Mouse (Mus musculus) layer of hippocampus, adult 9-11 months (tissue): ENCODE results near the gene Duox1.

Experiments
- DNase-seq: peaks from one replicate; pipeline ENCODE4 v3.0.0; 2022

Duox1 gene

DNA sequence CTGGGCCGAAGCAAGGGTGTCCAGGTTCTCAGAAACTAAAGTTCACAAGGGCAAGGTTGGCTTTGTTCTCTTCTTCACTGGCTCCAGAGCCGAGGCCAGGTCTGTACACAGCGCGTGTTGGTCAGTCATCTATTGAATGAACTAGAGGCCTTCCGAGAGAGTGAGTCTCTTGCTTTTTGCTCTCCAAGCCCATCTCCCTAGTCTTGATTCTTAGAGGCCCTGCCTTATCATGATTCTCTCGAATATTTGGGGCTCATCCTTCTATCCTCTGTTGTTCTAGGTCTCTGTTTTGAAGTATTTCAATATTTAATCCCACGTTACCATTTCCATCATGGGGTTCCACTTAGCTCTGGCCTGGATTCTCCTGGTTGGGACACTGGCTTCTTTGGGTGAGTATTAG lies at the start of gene Duox1:
Duox1 (plus strand) TSS at position 301 of the 400 bp plus-strand sequence.
- no peak for DNase-seq

DNA sequence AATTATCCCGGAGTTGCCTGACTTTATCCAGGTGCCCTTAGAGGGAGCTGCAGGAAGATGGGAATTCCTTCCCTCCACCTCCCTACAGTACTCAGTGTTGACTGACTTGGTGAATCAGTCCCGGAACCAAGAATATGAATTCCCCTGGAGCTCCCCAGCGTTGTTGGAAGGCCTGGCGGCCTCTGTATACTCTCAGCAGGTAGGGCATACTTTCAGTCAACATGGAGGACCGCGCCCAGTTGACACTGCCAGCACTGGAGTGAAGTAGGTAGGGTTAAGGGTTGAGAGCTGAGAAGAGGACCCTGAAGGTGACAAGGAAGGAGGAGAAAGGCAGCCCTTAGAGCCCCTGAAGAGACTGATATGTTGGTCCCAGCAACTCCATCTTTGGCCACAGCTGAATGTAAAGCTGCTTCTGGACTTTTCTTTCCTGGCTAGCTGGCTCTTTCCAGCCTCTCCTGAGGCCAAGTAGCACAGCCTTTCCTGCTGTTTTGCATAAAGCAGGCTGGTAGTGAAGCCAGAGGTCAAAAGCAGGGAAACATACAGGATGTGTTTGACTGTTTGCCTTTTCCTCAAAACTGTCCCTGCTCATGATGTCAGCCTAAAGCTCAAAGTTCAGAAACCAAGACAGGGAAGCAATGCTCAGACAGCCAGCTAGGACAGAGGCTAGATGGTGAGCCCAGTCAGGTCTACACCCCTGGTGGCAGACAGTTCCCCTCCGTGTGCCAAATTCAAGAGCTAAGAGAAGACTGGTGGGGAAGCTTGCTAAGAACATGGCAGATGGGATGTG lies 48.9 kb upstream of the Duox1 start:
- no peak for DNase-seq

DNA sequence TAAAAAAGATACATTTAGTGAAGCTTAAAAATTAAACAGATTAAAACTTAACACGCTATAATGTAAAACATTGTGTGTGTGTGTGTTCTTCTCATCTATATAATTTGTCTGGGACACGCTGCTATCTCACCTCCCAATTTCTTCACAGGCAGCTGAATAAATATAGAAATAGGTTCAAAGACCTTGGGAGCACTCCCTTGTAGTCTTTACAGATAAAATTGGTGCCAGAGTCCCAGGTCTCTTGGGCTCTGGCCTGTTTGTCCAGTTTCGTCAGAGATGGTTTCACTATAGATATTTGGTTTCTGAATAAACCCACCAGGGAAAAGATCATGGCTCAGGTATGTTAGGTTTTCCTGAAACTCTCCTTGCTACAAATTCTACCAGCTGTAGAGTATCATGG lies 36.7 kb upstream of the Duox1 start:
- DNase-seq = no peak

DNA sequence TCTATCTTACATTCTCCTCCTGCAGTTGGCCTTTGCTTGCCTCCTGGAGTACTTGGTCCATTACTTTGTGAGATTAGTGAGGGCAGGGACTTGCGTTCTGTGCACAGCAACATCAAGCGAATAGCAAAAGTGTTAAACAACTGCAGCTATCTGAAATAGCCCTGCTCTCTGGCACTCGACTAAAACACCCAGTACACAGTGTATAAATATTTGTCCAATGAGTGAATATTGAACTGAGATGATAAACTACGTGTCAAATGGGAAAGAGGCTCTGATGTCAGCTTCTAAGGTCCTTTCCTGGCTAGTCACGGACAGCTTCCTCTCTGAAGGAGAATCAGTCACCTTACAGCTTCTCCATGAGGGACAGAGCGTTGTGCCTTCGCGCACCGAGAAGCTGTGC lies 31.4 kb upstream of the Duox1 start:
- DNase-seq = no peak

DNA sequence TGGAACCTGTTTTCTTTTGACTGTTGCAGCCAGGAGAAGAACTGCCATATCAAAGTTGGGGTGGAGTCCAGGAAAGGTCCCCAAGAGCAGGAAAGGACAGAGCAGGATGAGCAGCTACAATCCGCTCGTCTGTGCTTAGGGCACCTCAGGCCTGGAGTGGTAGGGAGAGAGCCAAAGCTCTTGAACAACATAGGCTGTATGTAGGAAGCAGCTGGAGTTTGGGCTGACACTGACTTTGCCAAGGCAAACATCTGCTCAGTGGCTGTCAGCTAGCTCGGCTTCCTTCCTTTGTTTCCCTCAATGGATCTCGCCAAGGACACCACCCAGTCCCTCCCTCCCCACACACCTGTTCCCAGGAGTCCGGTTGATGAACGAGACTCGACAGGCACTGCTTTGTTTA lies 29.3 kb upstream of the Duox1 start:
- no peak for DNase-seq

DNA sequence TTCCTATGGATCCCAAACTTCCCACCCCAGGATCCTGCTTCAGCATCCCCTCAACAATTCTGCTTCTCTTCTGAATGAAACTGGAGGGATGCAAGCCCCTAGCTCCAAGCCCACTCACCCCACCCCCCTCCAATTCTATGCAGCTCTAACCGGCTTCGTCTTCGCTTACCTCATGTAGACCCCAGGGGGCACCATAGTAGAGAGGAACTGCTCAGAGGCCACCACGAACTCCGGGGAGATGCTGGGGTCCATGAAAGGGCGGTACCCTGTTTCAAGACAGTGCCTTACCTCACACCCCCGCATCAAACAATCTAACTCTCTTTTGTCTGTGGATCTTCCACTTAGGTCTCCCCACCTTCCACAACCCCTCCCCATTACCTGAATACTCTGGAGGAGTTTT lies 20.6 kb upstream of the Duox1 start:
- DNase-seq = no peak

DNA sequence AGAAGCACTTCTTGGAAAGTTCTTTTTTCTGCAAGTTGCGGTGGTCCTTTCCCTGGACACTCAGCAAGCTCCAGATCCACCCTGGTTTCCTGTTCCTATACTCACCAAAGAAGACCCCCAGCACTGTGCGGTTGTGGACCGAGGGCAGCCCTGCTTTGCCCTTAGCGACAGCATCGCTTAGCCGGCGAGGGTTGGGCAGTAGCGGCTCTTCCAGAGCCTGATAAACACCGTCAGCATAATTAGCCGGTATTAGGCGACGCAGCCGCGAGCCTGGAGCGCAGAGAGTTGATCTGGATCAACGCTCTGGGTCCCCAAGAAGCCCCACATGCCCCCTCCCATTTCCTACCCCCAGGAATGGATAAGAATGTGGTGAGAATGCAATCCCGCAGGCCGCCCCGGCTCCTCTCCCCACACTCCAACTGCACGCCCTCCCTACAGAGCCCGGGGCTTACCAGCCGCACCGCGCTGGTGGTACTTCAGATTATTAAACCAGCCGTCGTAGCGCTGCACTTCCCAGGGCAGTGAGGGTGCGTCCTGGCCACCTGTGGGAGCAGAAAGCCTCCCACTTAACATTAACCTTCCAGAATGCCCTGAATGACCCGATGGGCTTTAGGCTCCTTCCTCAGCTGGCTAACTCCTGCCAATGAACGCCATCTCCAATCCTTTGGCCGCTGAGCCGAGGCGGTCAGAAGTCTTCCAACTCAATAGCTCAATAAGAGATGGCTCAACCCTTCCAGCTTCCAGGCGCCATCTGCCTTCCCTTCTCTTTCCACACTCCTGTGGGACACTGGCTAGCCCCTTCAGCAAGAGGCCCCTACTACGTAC lies 18.0 kb upstream of the Duox1 start:
- DNase-seq = no peak

DNA sequence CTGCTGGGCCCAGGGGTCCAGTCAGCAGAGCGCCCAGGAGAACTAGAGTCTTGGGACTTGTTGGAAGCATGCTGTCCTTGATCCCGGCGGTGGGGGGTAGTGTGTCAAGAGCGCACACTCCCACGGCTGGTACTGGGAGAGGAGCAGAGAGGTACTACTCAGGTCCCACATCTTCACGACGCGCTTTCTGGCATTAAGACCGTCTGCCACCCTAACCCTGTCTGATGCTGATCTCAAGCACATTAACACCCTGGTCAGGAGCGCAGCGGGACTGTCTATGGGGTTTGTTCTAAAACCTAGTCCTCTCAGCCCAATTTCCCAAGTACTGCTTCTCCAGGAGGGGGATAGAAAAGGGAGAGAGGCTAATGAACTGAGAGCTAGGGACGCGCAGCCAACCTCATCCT lies 17.4 kb upstream of the Duox1 start, which contains the start of gene Duox2:
Duox2 (minus strand) TSS at position 354 of the 404 bp plus-strand sequence.
- DNase-seq = no peak

DNA sequence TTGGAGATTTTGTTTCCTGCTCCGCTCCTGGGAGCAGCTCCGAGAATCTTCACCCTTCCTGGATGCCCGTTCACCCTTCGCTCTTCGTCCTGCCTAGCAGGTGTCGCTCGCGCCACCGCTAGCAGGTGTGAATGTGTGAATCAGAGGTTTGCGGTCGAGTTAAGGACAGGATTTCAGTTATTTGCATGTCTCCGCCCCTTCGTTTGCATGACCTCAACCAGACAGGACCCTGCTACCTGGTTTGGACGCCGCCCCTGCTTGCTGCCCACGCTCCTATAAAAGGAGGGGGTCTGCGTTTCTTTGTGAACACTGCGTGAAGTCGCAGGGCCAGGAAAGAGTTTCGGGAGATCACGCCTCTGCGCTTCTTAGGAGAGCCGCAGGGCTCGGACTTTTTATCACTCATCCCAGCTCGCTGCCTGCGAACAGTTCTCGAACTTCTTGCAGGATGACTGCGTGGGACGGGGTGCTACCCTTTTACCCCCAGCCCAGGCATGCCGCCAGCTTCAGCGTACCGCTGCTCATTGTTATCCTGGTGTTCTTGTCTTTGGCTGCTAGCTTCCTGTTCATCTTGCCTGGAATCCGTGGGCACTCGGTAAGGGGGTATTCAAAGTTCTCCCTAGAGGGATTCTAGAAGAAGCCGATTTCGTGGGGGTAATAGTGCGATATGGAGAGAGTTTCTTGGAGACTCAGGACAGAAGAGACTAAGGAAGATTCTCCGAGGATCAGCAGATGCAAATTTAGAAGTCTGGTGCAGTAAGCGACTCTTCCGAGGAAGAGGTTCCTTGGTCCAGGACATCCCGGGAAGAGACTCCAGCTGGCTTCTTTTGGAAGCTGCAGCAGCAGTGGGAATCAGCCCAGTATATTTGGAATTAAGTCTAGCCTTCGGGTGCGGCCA lies 16.6 kb upstream of the Duox1 start, which contains the start of gene Duoxa2:
Duoxa2 (plus strand) TSS at position 305 of the 895 bp plus-strand sequence.
- no peak for DNase-seq

DNA sequence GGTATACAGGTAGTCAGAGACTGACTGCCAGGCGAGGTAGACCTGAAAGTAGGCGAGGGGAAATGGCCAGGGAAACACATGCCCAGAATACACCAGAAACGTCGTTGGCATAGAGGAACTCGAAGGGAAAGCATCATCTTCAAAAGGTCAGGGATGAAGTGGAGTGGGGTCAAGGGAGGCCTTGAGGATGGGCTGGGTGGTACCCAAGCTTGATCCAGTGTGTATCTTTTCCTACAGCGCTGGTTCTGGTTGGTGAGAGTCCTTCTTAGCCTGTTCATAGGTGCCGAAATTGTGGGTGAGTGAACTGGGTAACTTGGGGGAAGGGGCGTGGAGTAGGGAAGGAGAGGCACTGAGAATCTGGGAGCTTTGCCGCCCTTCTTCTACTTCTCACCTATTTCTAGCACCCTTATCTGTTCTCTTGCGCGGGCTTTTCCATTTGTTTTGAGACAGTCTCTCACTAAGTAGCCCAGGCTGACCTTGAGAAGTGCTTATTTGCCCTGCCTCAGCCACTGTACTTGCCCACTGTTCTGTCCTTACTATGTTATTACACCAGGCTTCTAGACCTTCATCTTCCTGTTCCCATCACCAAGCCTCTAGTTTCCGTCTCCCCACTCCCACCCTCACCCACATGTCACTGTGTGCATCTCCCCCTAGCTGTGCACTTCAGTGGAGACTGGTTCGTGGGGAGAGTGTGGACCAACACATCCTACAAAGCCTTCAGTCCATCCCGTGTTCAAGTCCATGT lies 15.4 kb upstream of the Duox1 start:
- DNase-seq = no peak

DNA sequence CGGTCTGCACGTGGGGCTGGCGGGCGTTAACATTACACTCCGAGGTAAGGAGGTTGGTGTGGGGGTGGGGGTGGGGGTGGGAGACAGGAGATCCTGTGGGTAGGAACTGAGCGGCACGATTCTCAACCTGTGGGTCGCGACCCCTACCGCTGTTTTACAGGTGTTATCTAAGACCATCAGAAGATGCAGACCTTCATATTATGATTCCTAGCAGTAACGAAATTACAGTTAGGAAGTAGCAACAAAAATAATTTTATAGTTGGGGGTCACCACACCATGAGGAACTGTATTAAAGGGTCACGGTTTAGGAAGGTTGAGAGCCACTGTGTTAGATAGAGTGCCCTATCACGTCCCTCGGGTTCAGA lies 14.8 kb upstream of the Duox1 start:
- no peak for DNase-seq

DNA sequence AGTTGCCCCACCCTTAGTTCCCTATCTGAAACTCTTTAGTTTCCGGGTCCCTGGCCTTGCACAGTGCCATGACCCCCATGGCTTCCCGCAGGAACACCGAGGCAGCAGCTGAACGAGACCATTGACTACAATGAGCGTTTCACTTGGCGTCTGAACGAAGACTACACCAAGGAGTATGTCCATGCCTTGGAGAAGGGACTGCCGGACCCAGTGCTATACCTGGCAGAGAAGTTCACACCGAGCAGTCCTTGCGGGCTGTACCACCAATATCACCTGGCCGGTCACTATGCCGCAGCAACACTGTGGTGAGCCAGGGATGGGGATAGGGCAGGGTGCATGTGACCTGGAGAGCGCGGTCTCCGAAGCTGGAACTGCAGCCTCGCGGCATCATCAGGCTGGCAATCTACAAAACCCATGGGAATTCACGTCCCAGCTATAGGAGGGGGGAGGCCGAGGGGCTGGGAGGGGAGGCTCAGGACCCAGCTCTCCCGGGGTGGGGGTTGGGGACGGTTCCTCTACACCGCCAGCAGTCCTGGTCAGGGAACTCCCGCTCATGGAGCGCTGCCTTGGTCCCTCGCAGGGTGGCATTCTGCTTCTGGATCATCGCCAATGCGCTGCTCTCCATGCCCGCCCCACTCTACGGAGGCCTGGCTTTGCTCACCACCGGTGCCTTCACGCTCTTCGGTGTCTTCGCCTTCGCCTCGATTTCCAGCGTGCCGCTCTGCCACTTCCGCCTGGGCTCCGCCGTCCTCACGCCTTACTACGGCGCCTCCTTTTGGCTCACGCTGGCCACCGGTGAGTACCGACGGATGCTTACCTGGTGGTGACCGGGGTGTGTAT lies 14.2 kb upstream of the Duox1 start:
- DNase-seq = no peak

DNA sequence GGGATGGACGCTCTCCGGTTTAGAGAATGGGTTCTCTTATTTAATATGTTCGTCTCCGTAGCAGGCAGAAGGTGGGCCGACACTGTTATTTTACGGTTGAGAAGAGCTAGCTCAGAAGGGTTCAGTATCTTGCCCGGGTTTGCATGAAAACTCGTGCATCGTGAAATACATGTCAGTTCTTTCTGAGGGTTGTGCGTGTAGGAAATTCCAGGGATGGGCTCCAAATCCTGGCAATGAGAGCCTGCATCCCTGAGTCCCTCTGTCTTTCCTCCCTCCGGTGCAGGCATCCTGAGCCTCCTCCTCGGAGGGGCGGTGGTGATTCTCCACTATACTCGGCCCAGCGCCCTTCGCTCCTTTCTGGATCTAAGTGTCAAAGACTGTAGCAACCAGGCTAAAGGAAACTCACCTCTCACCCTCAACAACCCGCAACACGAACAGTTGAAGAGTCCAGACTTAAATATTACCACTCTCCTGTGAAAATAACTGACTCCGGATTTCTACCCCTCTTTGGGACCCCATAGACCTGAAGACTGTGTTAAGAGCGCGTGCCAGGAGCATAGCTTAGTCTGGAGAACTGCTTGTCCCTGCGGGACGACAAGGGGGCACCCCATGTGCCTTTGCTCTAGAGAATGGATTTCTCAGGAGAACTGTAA lies 13.4 kb upstream of the Duox1 start:
- no peak for DNase-seq

DNA sequence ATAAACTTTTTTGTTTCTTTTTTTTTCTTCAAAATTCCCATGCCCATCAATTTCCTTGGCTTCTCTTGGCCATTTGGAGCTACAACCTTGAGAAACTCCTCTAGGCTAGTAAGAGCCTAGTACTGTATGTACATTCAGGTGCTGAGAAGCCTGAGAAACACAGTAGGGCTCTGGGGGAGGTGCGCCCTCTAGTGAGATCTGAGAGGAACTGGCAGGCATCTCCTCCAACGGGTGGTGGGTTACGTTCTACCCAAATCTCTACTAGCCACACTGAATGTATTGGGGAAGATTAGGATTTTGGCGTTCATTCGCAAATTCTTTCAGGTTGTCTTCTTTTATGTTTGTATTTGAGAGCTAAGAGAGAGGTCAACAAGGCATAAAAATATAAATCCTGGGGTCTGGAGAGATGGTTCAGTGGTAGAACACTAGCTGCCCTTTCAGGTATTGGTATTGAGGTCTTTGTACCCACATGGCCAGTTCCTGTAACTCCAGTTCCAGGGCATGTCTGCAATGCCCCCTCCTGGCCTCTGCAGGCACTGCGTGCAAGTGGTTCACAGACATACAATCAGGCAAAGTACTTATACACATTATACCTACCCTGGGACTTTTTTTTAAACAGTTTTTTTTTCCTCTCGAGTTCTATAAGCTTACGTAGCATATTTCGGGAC lies 12.8 kb upstream of the Duox1 start:
- peak; percentile 26 for DNase-seq

DNA sequence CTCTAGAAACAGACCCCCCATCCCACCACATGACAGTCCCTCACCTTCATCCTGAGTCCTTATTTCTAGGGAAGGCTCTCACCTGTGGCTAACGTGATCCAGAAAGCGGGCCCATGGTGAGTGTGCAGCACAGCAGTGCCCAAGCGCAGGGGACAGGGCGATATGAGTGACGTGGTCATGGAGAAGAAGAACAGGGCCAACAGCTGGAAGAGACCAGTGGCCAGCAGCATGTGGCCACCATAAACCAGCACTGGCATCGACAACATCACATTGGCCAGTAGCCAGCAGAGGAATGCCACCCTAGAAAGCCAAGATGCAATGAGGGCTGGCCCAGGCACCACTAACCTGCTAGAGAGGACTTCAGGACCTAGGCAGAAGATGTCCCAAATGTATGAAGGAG lies 10.9 kb upstream of the Duox1 start:
- DNase-seq = no peak

DNA sequence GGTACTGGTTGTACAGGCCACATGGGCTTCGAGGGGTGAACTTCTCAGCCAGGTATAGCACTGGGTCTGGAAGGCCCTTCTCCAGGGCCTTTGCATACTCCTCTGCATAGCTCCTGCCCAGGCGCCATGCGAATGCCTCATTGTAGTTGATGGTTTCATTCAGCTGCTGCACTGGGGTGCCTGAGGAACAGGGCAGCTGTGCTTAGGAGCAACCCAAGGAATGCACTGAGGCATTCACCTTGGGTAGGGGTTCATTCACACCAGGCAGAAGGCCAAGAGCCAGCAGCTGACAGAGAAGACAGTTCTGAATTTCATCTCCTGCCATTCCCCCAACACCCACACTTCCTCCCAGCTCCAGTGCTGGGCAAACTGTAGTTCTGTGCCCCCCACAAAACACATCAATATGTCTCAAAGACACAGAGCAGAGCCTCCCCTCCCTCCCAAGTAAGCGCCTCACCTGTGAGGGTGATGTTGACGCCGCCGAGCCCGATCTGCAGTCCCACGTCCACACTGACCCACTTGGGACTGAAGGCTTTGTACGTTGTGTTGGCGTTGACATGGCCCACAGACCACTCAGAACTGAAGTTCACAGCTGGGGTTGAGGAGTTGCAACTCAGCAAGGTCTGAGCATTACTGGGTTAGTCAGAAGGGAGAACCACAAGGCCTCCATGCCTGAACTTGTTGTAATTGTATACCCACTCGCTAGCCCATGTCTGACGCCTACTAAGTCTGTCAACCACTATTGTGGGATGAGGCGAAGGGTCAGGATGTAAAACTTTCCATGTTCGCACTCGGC lies 10.2 kb upstream of the Duox1 start:
- DNase-seq = no peak

DNA sequence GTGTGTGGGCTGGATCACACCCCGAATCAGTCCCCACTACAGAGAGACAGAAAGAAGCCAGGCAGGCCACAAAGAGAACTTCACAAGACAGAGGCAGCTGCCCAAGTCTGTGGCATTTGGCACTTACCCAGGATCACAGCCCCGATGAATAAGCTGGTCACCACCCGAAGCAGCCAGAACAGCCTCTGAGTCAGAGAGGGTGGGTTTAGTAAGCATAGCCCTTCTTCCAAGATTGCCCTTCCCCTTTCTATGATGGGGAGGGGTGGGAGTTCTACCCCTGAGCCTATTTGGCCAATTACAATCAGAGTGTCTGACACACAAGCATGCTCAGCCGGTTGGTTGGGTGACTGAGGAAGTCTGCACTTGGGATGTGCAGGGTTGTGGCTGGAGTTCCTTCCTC lies 9.3 kb upstream of the Duox1 start:
- DNase-seq = peak; percentile 19

DNA sequence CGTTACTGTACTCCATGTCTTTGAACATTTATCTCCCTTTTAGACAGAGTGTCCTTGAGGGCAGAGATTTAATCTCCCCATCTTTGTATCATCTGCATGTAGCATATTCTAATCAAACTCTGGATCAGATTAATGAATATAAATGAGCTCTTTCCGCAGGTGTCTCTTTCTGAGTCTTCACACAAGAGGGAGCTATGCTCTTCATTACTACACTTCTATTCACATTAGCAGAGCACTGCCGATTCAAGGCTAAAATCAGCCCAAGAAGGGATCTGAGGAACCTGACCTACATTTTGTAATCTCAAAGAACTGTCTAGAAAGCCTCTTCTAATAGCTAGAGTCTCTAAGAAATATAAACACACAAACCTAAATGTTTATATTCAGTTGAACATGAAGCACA lies 5.8 kb upstream of the Duox1 start:
- no peak for DNase-seq

DNA sequence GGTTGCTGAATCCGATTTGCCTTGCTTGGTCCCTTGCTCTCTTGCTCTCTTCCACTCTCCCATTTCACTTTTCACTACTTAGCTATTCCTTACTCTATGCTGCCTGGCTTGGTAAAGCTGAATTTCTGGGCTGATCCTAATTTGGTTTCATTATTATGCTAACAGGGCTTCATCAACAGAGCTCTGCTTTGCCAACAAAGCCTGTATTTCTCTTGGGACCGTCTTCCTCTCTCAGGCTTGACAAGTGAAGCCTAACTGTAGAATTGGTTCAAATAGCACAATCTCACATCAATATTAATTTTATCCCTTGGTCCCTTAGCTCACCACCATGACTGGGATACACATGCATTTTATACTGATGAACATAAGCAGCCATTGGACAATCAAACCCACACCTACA lies 3.9 kb upstream of the Duox1 start:
- no peak for DNase-seq
